Mouse (Mus musculus): Measurements from ENCODE around the gene Prkar1b. TPM values are rescaled to one million over a fixed set of nuclear protein-coding genes. Genes with fewer than 3 reads are reported as not detected.
A peak's percentile ranks its signal among the peaks of the same experiment; 100 is the strongest.

The Prkar1b gene
- polyA plus RNA-seq, 1 experiment = 9.4 TPM

GRCm38 (mm10) chr5:139091713-139092112 lies 58.1 kb downstream of the Prkar1b start:
- Histone ChIP-seq H3K27me3 (ENCODE audit: control insufficient read depth, insufficient read depth, low read length) (no peaks in the 10 kb centered on the region; the same call in 1 of the 2 replicates), H3K4me3 (ENCODE audit: extremely low read depth, insufficient read depth, insufficient read length) (no peak overlapping the region), H3K4me1 (ENCODE audit: control insufficient read depth, insufficient read depth, insufficient read length) (no peaks in the 10 kb centered on the region), H3K36me3 (ENCODE audit: control insufficient read depth, insufficient read depth, low read length) (no peaks in the 10 kb centered on the region), H3K27ac (ENCODE audit: insufficient read depth, low read length) (no peak overlapping the region)
- TF ChIP-seq POLR2A (IDR thresholded peaks at IDR 0.05; ENCODE audit: low read depth, low read length) = no peak
- TF ChIP-seq CTCF (IDR thresholded peaks at IDR 0.05; ENCODE audit: extremely low read depth, insufficient read depth, insufficient read length, insufficient replicate concordance) = no peak
- no peak for DNase-seq (ENCODE audit: low read depth in 1 of 2, low spot score in 2 of 2)
- WGBS = 84% methylated on average over 3 of the region's 3 CpGs

GRCm38 (mm10) chr5:139090162-139090561 lies 59.6 kb downstream of the Prkar1b start:
- no peaks in the 10 kb centered on the region; the same call in 1 of the 2 replicates for H3K27me3 ChIP-seq (ENCODE audit: control insufficient read depth, insufficient read depth, low read length)
- no peak overlapping the region for H3K4me3 ChIP-seq (ENCODE audit: extremely low read depth, insufficient read depth, insufficient read length)
- DNase-seq (ENCODE audit: low read depth in 1 of 2, low spot score in 2 of 2) = no peak
- no peaks in the 10 kb centered on the region for H3K36me3 ChIP-seq (ENCODE audit: control insufficient read depth, insufficient read depth, low read length)
- no peak for TF ChIP-seq CTCF (IDR thresholded peaks at IDR 0.05; ENCODE audit: extremely low read depth, insufficient read depth, insufficient read length, insufficient replicate concordance)
- TF ChIP-seq POLR2A (IDR thresholded peaks at IDR 0.05; ENCODE audit: low read depth, low read length) = no peak
- 90% methylated on average over 1 of the region's 1 CpGs for WGBS
- H3K4me1 ChIP-seq (ENCODE audit: control insufficient read depth, insufficient read depth, insufficient read length) = no peaks in the 10 kb centered on the region
- no peak overlapping the region for H3K27ac ChIP-seq (ENCODE audit: insufficient read depth, low read length)

- WGBS = 49% methylated on average over 5 of the region's 5 CpGs
- TF ChIP-seq POLR2A (IDR thresholded peaks at IDR 0.05; ENCODE audit: low read depth, low read length) = no peak
- no peak for TF ChIP-seq CTCF (IDR thresholded peaks at IDR 0.05; ENCODE audit: extremely low read depth, insufficient read depth, insufficient read length, insufficient replicate concordance)
- H3K4me3 ChIP-seq (ENCODE audit: extremely low read depth, insufficient read depth, insufficient read length) = no peak overlapping the region
- no peak overlapping the region for H3K27ac ChIP-seq (ENCODE audit: insufficient read depth, low read length)
- H3K36me3 ChIP-seq (ENCODE audit: control insufficient read depth, insufficient read depth, low read length) = no peaks in the 10 kb centered on the region
- H3K27me3 ChIP-seq (ENCODE audit: control insufficient read depth, insufficient read depth, low read length) = no peaks in the 10 kb centered on the region; the same call in 1 of the 2 replicates
- no peak for DNase-seq (ENCODE audit: low read depth in 1 of 2, low spot score in 2 of 2)
- H3K4me1 ChIP-seq (ENCODE audit: control insufficient read depth, insufficient read depth, insufficient read length) = no peaks in the 10 kb centered on the region
These were observed 61.6 kb downstream of the Prkar1b start for GRCm38 (mm10) chr5:139088173-139088572.

GRCm38 (mm10) chr5:139084831-139085519 lies 64.8 kb downstream of the Prkar1b start:
- no peak overlapping the region for H3K4me3 ChIP-seq (ENCODE audit: extremely low read depth, insufficient read depth, insufficient read length)
- 72% methylated on average over 7 of the region's 7 CpGs for WGBS
- H3K27me3 ChIP-seq (ENCODE audit: control insufficient read depth, insufficient read depth, low read length) = no peaks in the 10 kb centered on the region; the same call in 1 of the 2 replicates
- TF ChIP-seq POLR2A (IDR thresholded peaks at IDR 0.05; ENCODE audit: low read depth, low read length) = no peak
- TF ChIP-seq CTCF (IDR thresholded peaks at IDR 0.05; ENCODE audit: extremely low read depth, insufficient read depth, insufficient read length, insufficient replicate concordance) = peak; percentile 27; the same call in 1 of the 2 replicates
- no peak overlapping the region for H3K27ac ChIP-seq (ENCODE audit: insufficient read depth, low read length)
- no peaks in the 10 kb centered on the region for H3K36me3 ChIP-seq (ENCODE audit: control insufficient read depth, insufficient read depth, low read length)
- no peaks in the 10 kb centered on the region for H3K4me1 ChIP-seq (ENCODE audit: control insufficient read depth, insufficient read depth, insufficient read length)
- DNase-seq (ENCODE audit: low read depth in 1 of 2, low spot score in 2 of 2) = no peak

GRCm38 (mm10) chr5:139084302-139084701 lies 65.5 kb downstream of the Prkar1b start:
- DNase-seq (ENCODE audit: low read depth in 1 of 2, low spot score in 2 of 2) = no peak
- TF ChIP-seq POLR2A (IDR thresholded peaks at IDR 0.05; ENCODE audit: low read depth, low read length) (no peak), CTCF (IDR thresholded peaks at IDR 0.05; ENCODE audit: extremely low read depth, insufficient read depth, insufficient read length, insufficient replicate concordance) (no peak)

GRCm38 (mm10) chr5:139083841-139084240 lies 66.0 kb downstream of the Prkar1b start:
- TF ChIP-seq CTCF (IDR thresholded peaks at IDR 0.05; ENCODE audit: extremely low read depth, insufficient read depth, insufficient read length, insufficient replicate concordance) = no peak
- no peak for TF ChIP-seq POLR2A (IDR thresholded peaks at IDR 0.05; ENCODE audit: low read depth, low read length)
- Histone ChIP-seq H3K27ac (ENCODE audit: insufficient read depth, low read length) (no peak overlapping the region), H3K4me3 (ENCODE audit: extremely low read depth, insufficient read depth, insufficient read length) (no peak overlapping the region), H3K27me3 (ENCODE audit: control insufficient read depth, insufficient read depth, low read length) (no peaks in the 10 kb centered on the region; the same call in 1 of the 2 replicates), H3K36me3 (ENCODE audit: control insufficient read depth, insufficient read depth, low read length) (no peaks in the 10 kb centered on the region), H3K4me1 (ENCODE audit: control insufficient read depth, insufficient read depth, insufficient read length) (no peaks in the 10 kb centered on the region)
- DNase-seq (ENCODE audit: low read depth in 1 of 2, low spot score in 2 of 2) = no peak
- 59% methylated on average over 4 of the region's 4 CpGs for WGBS

More at GRCm38 (mm10) chr5:139084302-139084701, 65.5 kb downstream of the Prkar1b start:
- 56% methylated on average over 6 of the region's 6 CpGs for WGBS
- H3K4me1 ChIP-seq (ENCODE audit: control insufficient read depth, insufficient read depth, insufficient read length) = no peaks in the 10 kb centered on the region
- no peak overlapping the region for H3K27ac ChIP-seq (ENCODE audit: insufficient read depth, low read length)
- H3K27me3 ChIP-seq (ENCODE audit: control insufficient read depth, insufficient read depth, low read length) = no peaks in the 10 kb centered on the region; the same call in 1 of the 2 replicates
- H3K36me3 ChIP-seq (ENCODE audit: control insufficient read depth, insufficient read depth, low read length) = no peaks in the 10 kb centered on the region
- H3K4me3 ChIP-seq (ENCODE audit: extremely low read depth, insufficient read depth, insufficient read length) = no peak overlapping the region

GRCm38 (mm10) chr5:139081370-139081769 lies 68.4 kb downstream of the Prkar1b start:
- 61% methylated on average over 6 of the region's 6 CpGs for WGBS
- H3K4me1 ChIP-seq (ENCODE audit: control insufficient read depth, insufficient read depth, insufficient read length) = no peaks in the 10 kb centered on the region

More at GRCm38 (mm10) chr5:139081370-139081769, 68.4 kb downstream of the Prkar1b start:
- no peak for DNase-seq (ENCODE audit: low read depth in 1 of 2, low spot score in 2 of 2)
- Histone ChIP-seq H3K27me3 (ENCODE audit: control insufficient read depth, insufficient read depth, low read length) (no peaks in the 10 kb centered on the region), H3K27ac (ENCODE audit: insufficient read depth, low read length) (no peak overlapping the region), H3K4me3 (ENCODE audit: extremely low read depth, insufficient read depth, insufficient read length) (no peak overlapping the region), H3K36me3 (ENCODE audit: control insufficient read depth, insufficient read depth, low read length) (no peaks in the 10 kb centered on the region)
- TF ChIP-seq CTCF (IDR thresholded peaks at IDR 0.05; ENCODE audit: extremely low read depth, insufficient read depth, insufficient read length, insufficient replicate concordance) = no peak

Data from spleen, adult 2 months (tissue).